Mouse (Mus musculus) small intestine, adult 2 months (tissue): ENCODE measurements around the gene Mdm1. TPM values are rescaled to one million over a fixed set of nuclear protein-coding genes. Genes with fewer than 3 reads are reported as not detected.

Experiments
- H3K27ac ChIP-seq: fragments of 200-500 bp; 2 replicates; pipeline ENCODE4 v1.5.1; 2012; ENCODE audit warnings: low read depth, low read length, control low read depth, inconsistent platforms; ENCODE audit not compliant: insufficient read depth
- H3K27me3 ChIP-seq: fragments of 200-500 bp; 2 replicates; pipeline ENCODE4 v1.6.1; 2012; ENCODE audit warnings: mild to moderate bottlenecking, moderate library complexity, low read length, inconsistent platforms; ENCODE audit not compliant: control insufficient read depth, insufficient read depth
- H3K36me3 ChIP-seq: fragments of 200-500 bp; 2 replicates; pipeline ENCODE4 v1.6.1; 2012; ENCODE audit warnings: mild to moderate bottlenecking, low read length, control low read depth, inconsistent platforms; ENCODE audit not compliant: control insufficient read depth, insufficient read depth
- H3K4me1 ChIP-seq: fragments of 200-500 bp; 2 replicates; pipeline ENCODE4 v1.6.1; 2012; ENCODE audit warnings: low read length, inconsistent platforms, mixed read lengths; ENCODE audit not compliant: control insufficient read depth, insufficient read depth, insufficient read length
- H3K4me3 ChIP-seq: fragments of 200-500 bp; 2 replicates; pipeline ENCODE4 v1.5.1; 2012; ENCODE audit warnings: low read depth, mild to moderate bottlenecking, control low read depth, inconsistent platforms, low read length, moderate library complexity
- CTCF ChIP-seq: fragments of 200-500 bp; IDR thresholded peaks from 2 replicates; pipeline ENCODE4 v1.5.1; 2012; ENCODE audit warnings: low read depth, mild to moderate bottlenecking, control low read depth, inconsistent platforms, low read length, moderate library complexity, mixed read lengths; ENCODE audit not compliant: insufficient replicate concordance, insufficient read length; ENCODE audit errors: extremely low read depth
- POLR2A ChIP-seq: fragments of 200-500 bp; IDR thresholded peaks from 2 replicates; pipeline ENCODE4 v1.6.1; 2012; ENCODE audit warnings: low read depth, mild to moderate bottlenecking, control low read depth, inconsistent platforms, low read length, moderate library complexity
- WGBS: fragments of 180-500 bp; shearing (Covaris S2); methylation state at CpG from one replicate; pipeline ENCODE4 v1.1.7; 2018; 5-methylcytosine and 5-hydroxymethylcytosine counted together
- polyA plus RNA-seq: library from polyadenylated mRNA; depleted of rRNA; stranded (reverse); fragments of >200 nt; gene quantifications from 2 replicates; pipeline ENCODE4 v1.2.3, GENCODE M21; 2012

Mdm1 gene
- polyA plus RNA-seq, 1 experiment = 1.4 TPM

DNA sequence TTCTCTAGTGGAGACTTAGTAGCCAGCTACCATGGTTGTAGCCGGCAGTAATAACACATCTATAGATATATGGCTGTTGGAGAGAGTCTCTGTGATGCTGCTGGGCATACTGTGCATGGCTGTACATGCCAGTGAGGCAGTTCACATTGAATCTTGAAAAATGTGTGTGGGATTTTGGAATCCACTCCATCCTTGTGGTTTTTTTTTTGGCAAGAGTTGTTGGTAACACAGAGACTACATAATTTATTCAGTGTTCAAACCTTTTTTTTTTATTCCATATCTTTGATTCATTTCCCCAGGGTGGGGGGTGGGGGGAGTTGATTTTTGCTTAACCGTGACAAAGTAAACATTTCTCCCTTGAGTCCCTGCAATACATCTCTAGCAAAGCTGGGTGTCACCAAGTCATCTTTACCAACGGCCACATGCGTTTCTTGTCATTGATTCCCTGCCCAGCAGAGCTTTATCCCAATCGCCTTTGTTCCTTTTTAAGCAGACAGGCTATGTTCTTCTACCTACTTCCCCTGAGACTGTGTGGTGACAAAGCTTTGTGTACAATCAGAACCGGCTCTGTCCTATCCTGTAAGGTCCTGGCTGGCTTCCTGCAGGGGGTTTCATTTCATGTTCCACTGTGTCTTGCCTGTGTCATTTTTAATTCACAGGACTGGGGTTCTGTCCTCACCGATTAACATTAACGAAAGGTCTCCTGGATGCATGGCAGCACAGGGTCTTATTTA lies 1.6 kb upstream of the Mdm1 start:
- no peak overlapping the region for H3K4me3 ChIP-seq
- 75% methylated on average over 8 of the region's 8 CpGs for WGBS
- no peaks in the 10 kb centered on the region for H3K36me3 ChIP-seq
- H3K27me3 ChIP-seq = no peaks in the 10 kb centered on the region
- H3K27ac ChIP-seq = no peak overlapping the region
- H3K4me1 ChIP-seq = no peaks in the 10 kb centered on the region
- TF ChIP-seq POLR2A = no peak
- no peak for TF ChIP-seq CTCF

DNA sequence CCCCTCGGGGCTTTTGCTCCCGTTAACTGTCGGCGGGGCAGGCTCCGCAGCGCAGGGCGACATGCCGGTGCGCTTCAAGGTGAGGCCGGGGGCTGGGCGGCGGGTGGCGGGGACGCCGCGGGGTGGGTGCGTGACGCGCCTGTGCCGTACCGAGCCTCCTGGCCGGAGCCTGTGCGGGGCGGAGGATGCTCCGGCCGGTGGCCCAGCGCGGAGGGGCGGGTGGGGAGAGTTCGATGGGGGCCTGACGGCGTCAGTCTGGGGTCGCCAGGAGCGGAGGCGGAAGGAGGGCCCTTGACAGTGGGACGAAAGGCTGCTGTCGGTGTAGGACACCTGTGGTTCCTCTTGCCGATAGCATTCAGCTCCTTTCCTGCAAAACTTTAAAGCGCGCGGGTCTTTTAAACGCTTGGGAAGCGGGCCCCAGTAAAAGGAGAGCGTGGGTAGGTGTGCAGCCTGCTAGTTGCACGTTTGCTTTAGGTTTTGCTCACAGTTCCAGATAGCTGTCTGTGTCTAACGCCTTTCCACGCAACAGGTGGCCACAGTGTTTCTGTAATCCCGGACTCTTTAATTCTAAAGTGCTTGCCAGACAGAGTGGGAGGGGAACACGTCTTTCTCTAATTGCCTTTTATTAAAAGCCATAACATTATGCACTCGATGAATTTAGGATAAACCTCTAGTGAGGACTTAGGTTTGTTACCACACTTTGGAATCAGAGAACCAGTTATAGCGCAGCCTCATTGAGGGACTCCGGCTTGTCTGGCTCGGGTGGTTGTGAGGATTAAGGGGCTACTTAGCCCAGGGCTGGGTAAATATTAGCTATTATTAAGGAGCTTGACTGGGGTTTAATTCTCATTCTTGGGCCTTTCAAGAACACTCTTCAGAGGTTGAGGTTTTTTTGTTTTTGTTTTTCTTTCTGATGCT lies 532 bp downstream of the Mdm1 start:
- Histone ChIP-seq H3K27me3 (no peaks in the 10 kb centered on the region), H3K36me3 (no peaks in the 10 kb centered on the region), H3K4me3 (peak overlapping the region; percentile 71), H3K4me1 (no peaks in the 10 kb centered on the region), H3K27ac (no peak overlapping the region)
- no peak for TF ChIP-seq CTCF
- no peak for TF ChIP-seq POLR2A
- 3% methylated on average over 52 of the region's 53 CpGs for WGBS

DNA sequence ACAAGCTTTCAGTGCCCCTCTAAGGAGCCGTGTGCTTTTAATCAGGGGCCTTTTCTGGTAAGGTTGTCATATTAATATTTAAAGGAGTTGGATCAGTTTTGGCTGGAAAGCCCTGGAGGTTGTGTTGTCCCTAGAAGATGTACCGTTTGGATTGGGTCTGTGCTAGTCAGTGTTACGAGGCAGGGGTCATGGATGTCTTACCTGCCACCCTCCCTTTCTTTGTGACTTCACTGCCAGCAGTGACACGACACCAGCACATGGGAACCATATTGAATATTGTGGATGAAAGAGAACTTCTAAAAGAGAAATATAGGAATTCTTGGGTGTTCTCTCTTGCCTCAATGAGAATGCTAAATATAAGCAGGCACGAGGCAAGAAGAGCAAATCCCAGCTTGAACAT lies 7.8 kb downstream of the Mdm1 start:
- WGBS = 89% methylated on average over 5 of the region's 5 CpGs
- Histone ChIP-seq H3K27me3 (no peaks in the 10 kb centered on the region), H3K27ac (no peak overlapping the region), H3K4me3 (no peak overlapping the region), H3K4me1 (no peaks in the 10 kb centered on the region), H3K36me3 (no peaks in the 10 kb centered on the region)
- TF ChIP-seq POLR2A (no peak), CTCF (no peak)

DNA sequence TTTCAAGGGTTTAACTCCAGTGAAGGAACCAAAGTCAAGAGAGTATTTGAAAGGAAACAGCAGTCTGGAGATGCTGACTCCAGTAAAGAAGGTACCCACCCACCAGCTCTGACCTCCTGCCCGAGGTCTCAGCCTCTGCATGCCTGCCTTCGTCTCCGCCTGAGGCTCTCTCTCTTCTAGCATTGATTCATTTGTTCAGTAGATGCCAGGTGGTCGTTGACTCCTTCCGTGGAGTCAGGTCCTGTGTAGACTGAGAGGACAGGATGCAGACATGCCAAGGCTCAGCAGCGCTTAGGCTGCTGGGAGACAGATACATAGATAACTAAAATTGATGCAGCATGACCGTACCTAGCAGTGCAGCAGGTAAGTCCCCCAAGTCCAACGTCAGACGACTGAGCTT lies 9.3 kb downstream of the Mdm1 start:
- TF ChIP-seq POLR2A = no peak
- no peak for TF ChIP-seq CTCF
- 87% methylated on average over 9 of the region's 9 CpGs for WGBS
- no peak overlapping the region for H3K27ac ChIP-seq

DNA sequence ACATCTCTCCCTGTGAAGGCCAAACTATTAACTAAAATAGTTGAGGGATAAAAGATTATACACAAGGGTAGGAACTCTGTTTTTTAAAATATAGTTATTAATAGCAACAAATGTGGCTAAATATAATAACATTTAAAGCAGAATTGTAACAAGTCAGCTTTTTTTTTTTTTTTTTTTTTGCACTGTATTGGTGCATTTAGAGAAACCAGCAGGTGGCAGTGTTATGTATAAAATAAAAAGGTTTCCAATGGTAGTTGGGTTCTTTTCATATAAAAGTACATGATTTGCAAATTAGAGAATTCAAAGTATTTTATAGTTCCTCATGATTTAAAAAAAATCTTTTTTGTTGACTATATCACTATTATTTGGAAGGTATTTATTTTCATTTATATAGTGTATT lies 14.3 kb downstream of the Mdm1 start:
- no peak overlapping the region for H3K4me3 ChIP-seq
- H3K27me3 ChIP-seq = no peaks in the 10 kb centered on the region
- H3K36me3 ChIP-seq = no peaks in the 10 kb centered on the region
- TF ChIP-seq POLR2A = no peak
- TF ChIP-seq CTCF = 0 out of 2 replicates have a peak, but pooled peaks have one; percentile 8
- no peaks in the 10 kb centered on the region for H3K4me1 ChIP-seq
- no peak overlapping the region for H3K27ac ChIP-seq

More for the DNA sequence above, 9.3 kb downstream of the Mdm1 start:
- Histone ChIP-seq H3K36me3 (no peaks in the 10 kb centered on the region), H3K4me3 (no peak overlapping the region), H3K4me1 (no peaks in the 10 kb centered on the region), H3K27me3 (no peaks in the 10 kb centered on the region)

DNA sequence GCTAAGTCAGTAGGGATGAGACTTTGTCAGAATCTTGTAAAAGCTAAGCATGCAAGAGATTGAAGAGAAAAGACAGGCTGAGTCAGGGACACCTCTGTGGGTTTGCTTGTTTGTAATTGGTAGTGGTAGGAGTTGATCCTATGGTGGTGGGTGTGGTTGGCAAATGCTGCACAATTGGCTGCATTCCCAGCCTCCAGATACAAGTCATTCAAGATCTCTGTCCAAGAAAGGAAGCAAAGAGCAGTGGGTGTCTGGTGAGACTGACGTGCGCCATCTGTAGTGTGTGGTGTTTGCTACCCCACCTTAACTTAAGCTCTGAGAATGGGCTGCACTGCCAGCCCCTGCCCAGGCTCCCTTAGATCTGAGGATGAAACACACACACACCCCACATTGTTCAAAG lies 19.5 kb downstream of the Mdm1 start:
- TF ChIP-seq POLR2A (no peak), CTCF (no peak)
- Histone ChIP-seq H3K4me1 (no peaks in the 10 kb centered on the region), H3K27me3 (no peaks in the 10 kb centered on the region), H3K27ac (no peak overlapping the region), H3K4me3 (no peak overlapping the region), H3K36me3 (no peaks in the 10 kb centered on the region)
- whole genome bisulfite sequencing = 58% methylated on average over 2 of the region's 2 CpGs

DNA sequence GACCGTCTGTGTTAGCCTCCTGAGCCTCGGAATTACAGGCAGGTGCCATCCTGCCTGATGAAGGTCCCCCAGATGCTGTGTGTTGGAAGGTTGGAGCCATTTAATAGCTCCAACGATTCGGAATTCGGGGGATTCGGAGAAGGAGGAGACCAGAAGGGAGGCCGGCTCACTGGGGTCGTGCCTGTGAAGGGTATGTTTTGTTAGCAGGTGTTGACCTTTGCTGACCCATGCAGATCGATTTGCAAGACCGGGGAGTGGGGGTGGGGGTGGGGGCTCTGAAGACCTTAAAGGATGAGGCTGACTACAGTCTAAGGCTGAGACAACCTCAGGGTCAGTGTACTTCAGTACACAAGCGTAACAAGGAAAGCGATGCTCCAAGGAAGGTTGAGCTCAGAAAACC lies 27.6 kb downstream of the Mdm1 start:
- H3K36me3 ChIP-seq = no peaks in the 10 kb centered on the region
- no peak overlapping the region for H3K4me3 ChIP-seq
- TF ChIP-seq CTCF (no peak), POLR2A (no peak)
- no peaks in the 10 kb centered on the region for H3K4me1 ChIP-seq
- no peak overlapping the region for H3K27ac ChIP-seq
- H3K27me3 ChIP-seq = no peaks in the 10 kb centered on the region
- 78% methylated on average over 12 of the region's 12 CpGs for WGBS
